Mouse (Mus musculus) CD4-positive, CD25-positive, alpha-beta regulatory T cell, adult 2 months (primary cell): ENCODE measurements around the gene Mapre3.

Experiments
- DNase-seq: peaks from one replicate; pipeline ENCODE4 v3.0.0-alpha.2; 2012; ENCODE audit warnings: low read depth, low spot score

The Mapre3 gene

GRCm38 (mm10) chr5:30824124-30824988, 9.9 kb downstream of the Mapre3 start:
- DNase-seq = no peak

- no peak for DNase-seq
Measured at GRCm38 (mm10) chr5:30825166-30825565, 10.7 kb downstream of the Mapre3 start.

GRCm38 (mm10) chr5:30825821-30826220, 11.4 kb downstream of the Mapre3 start:
- no peak for DNase-seq

- DNase-seq = no peak
Measured at GRCm38 (mm10) chr5:30833416-30833815, 19.0 kb downstream of the Mapre3 start.

GRCm38 (mm10) chr5:30839731-30840130, 25.3 kb downstream of the Mapre3 start:
- no peak for DNase-seq

GRCm38 (mm10) chr5:30841896-30842295, 27.5 kb downstream of the Mapre3 start:
- DNase-seq = no peak

- no peak for DNase-seq
Measured at GRCm38 (mm10) chr5:30849891-30850555, 35.6 kb downstream of the Mapre3 start.

GRCm38 (mm10) chr5:30850556-30850925, 36.1 kb downstream of the Mapre3 start:
- DNase-seq = no peak

GRCm38 (mm10) chr5:30853522-30853921, 39.1 kb downstream of the Mapre3 start:
- DNase-seq = no peak

- peak; percentile 12 for DNase-seq
Measured at GRCm38 (mm10) chr5:30855674-30856073, 41.2 kb downstream of the Mapre3 start.

- no peak for DNase-seq
Measured at GRCm38 (mm10) chr5:30856124-30856523, 41.7 kb downstream of the Mapre3 start.

- DNase-seq = no peak
Measured at GRCm38 (mm10) chr5:30863852-30864251, 49.4 kb downstream of the Mapre3 start.

- no peak for DNase-seq
Measured at GRCm38 (mm10) chr5:30864322-30864721, 49.9 kb downstream of the Mapre3 start.

- no peak for DNase-seq
Measured at GRCm38 (mm10) chr5:30866871-30867270, 52.4 kb downstream of the Mapre3 start.

- DNase-seq = no peak
Measured at GRCm38 (mm10) chr5:30867712-30868111, 53.3 kb downstream of the Mapre3 start, which contains the start of gene Tmem214. Gene Tmem214, plus strand, starts transcription at chr5:30868012.

- no peak for DNase-seq
Measured at GRCm38 (mm10) chr5:30868981-30869380, 54.5 kb downstream of the Mapre3 start.

- peak; percentile 93 for DNase-seq
Measured at GRCm38 (mm10) chr5:30869405-30870130, 55.1 kb downstream of the Mapre3 start.

GRCm38 (mm10) chr5:30870131-30870406, 55.6 kb downstream of the Mapre3 start:
- no peak for DNase-seq

GRCm38 (mm10) chr5:30872574-30872973, 58.1 kb downstream of the Mapre3 start:
- no peak for DNase-seq

GRCm38 (mm10) chr5:30874365-30874764, 59.9 kb downstream of the Mapre3 start:
- no peak for DNase-seq

- no peak for DNase-seq
Measured at GRCm38 (mm10) chr5:30878616-30879015, 64.2 kb downstream of the Mapre3 start.

GRCm38 (mm10) chr5:30879347-30879943, 65.0 kb downstream of the Mapre3 start:
- no peak for DNase-seq
